Mouse (Mus musculus): ENCODE data around the gene Olfm2. TPM values are rescaled to one million over a fixed set of nuclear protein-coding genes. Genes with fewer than 3 reads are reported as not detected.
A peak's percentile ranks its signal among the peaks of the same experiment; 100 is the strongest.
"Not testable (repeated sequence)": the region's sequence is repeated elsewhere in the genome, so short reads cannot be mapped to it uniquely, and the experiment has no call there.

Olfm2 gene
- polyA plus RNA-seq, 1 experiment: 0.53 TPM

GRCm38 (mm10) chr9:20638552-20638951, 107.6 kb downstream of the Olfm2 start:
- Histone ChIP-seq H3K27ac (ENCODE audit: insufficient read depth, low read length) (no peak overlapping the region), H3K27me3 (ENCODE audit: control insufficient read depth, insufficient read depth, low read length) (no peaks in the 10 kb centered on the region), H3K4me1 (ENCODE audit: control insufficient read depth, insufficient read depth, insufficient read length) (peaks cover 21% of the 10 kb centered on the region), H3K4me3 (ENCODE audit: extremely low read depth, insufficient read depth, insufficient read length) (no peak overlapping the region), H3K36me3 (ENCODE audit: control insufficient read depth, insufficient read depth, low read length) (peaks cover 17% of the 10 kb centered on the region)
- DNase-seq (ENCODE audit: low read depth in 1 of 2, low spot score in 2 of 2): no peak
- TF ChIP-seq POLR2A (IDR thresholded peaks at IDR 0.05; ENCODE audit: low read depth, low read length) (no peak), CTCF (IDR thresholded peaks at IDR 0.05; ENCODE audit: extremely low read depth, insufficient read depth, insufficient read length, insufficient replicate concordance) (no peak)
- WGBS: 95% methylated on average over 19 of the region's 19 CpGs

DNA sequence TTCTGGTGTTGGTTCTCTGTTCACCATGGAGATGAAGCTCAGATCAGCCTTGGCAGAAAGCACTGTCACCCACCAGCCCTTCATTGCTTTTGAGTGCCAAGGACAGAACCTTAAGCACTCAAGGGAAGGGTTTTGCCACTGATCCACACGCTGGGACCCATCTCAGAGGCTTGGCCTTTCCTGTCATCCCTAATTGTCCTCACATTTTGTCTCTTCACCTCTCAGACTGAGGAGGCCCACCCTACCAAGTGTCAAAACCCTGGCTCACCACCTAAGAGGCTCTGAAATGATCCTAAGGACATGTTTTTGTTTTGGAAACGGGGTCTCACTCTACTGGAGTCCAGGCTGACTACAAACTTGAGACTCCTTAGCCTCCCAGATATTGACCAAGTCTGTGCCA, 109.4 kb downstream of the Olfm2 start:
- H3K4me3 ChIP-seq (ENCODE audit: extremely low read depth, insufficient read depth, insufficient read length): no peak overlapping the region
- peak overlapping the region; percentile 72 for H3K27ac ChIP-seq (ENCODE audit: insufficient read depth, low read length)
- WGBS: 93% methylated on average over 2 of the region's 2 CpGs
- H3K27me3 ChIP-seq (ENCODE audit: control insufficient read depth, insufficient read depth, low read length): no peaks in the 10 kb centered on the region
- peaks cover 15% of the 10 kb centered on the region for H3K36me3 ChIP-seq (ENCODE audit: control insufficient read depth, insufficient read depth, low read length)
- no peak for TF ChIP-seq POLR2A (IDR thresholded peaks at IDR 0.05; ENCODE audit: low read depth, low read length)
- TF ChIP-seq CTCF (IDR thresholded peaks at IDR 0.05; ENCODE audit: extremely low read depth, insufficient read depth, insufficient read length, insufficient replicate concordance): no peak
- DNase-seq (ENCODE audit: low read depth in 1 of 2, low spot score in 2 of 2): no peak
- peaks cover 11% of the 10 kb centered on the region for H3K4me1 ChIP-seq (ENCODE audit: control insufficient read depth, insufficient read depth, insufficient read length)

GRCm38 (mm10) chr9:20636256-20636655, 109.9 kb downstream of the Olfm2 start:
- DNase-seq (ENCODE audit: low read depth in 1 of 2, low spot score in 2 of 2): peak in 1 of 2 experiments; percentile 42
- Histone ChIP-seq H3K4me1 (ENCODE audit: control insufficient read depth, insufficient read depth, insufficient read length) (peaks cover 10% of the 10 kb centered on the region; the same call in 1 of the 2 replicates), H3K27ac (ENCODE audit: insufficient read depth, low read length) (peak overlapping the region; percentile 74), H3K36me3 (ENCODE audit: control insufficient read depth, insufficient read depth, low read length) (peaks cover 15% of the 10 kb centered on the region), H3K4me3 (ENCODE audit: extremely low read depth, insufficient read depth, insufficient read length) (no peak overlapping the region), H3K27me3 (ENCODE audit: control insufficient read depth, insufficient read depth, low read length) (no peaks in the 10 kb centered on the region)
- WGBS: 21% methylated on average over 3 of the region's 3 CpGs
- TF ChIP-seq CTCF (IDR thresholded peaks at IDR 0.05; ENCODE audit: extremely low read depth, insufficient read depth, insufficient read length, insufficient replicate concordance): no peak
- TF ChIP-seq POLR2A (IDR thresholded peaks at IDR 0.05; ENCODE audit: low read depth, low read length): no peak

DNA sequence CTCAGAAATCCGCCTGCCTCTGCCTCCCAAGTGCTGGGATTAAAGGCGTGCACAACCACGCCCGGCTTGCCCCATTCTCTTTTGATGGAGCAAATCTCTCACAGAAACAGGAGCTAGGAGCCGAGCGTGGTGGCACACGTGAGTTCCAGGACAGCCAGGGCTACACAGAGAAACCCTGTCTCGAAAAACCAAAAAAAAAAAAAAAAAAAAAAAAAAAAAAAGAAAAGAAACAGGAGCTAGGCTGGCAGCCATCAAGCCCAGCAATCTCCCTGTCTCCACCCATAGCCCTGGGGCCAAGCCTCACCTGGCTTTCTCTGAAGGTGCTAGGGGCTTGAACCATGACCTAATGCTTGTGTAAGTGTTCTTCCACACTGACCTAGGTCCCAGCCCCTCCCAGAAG, 110.5 kb downstream of the Olfm2 start:
- Histone ChIP-seq H3K36me3 (ENCODE audit: control insufficient read depth, insufficient read depth, low read length) (peaks cover 15% of the 10 kb centered on the region), H3K4me1 (ENCODE audit: control insufficient read depth, insufficient read depth, insufficient read length) (peaks cover 10% of the 10 kb centered on the region; the same call in 1 of the 2 replicates)
- DNase-seq (ENCODE audit: low read depth in 1 of 2, low spot score in 2 of 2); H3K4me3 ChIP-seq (ENCODE audit: extremely low read depth, insufficient read depth, insufficient read length); H3K27ac ChIP-seq (ENCODE audit: insufficient read depth, low read length); H3K27me3 ChIP-seq (ENCODE audit: control insufficient read depth, insufficient read depth, low read length): not testable (repeated sequence)
- WGBS: 73% methylated on average over 8 of the region's 8 CpGs

DNA sequence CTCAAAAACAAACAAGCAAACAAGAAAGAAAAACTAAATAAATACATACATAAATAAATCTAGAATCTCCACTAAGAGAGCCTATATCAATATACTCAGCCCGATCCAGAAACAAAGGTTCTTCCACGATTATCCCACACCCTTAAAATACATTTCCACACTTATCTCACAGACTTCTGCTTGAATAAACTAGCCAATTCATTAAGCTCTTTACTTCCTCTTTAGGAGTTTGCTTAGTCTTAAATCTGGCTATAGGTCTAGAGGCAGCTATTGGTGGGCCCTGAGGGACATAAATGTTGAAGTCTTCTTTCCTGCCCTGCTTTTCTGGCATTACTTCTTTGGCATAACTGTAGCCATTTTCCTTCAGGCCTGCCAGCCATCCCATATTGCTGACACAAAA, 114.8 kb downstream of the Olfm2 start:
- TF ChIP-seq CTCF (IDR thresholded peaks at IDR 0.05; ENCODE audit: extremely low read depth, insufficient read depth, insufficient read length, insufficient replicate concordance): no peak
- no peak for TF ChIP-seq POLR2A (IDR thresholded peaks at IDR 0.05; ENCODE audit: low read depth, low read length)
- Histone ChIP-seq H3K4me1 (ENCODE audit: control insufficient read depth, insufficient read depth, insufficient read length) (peaks cover 4% of the 10 kb centered on the region; the same call in 1 of the 2 replicates), H3K4me3 (ENCODE audit: extremely low read depth, insufficient read depth, insufficient read length) (no peak overlapping the region), H3K36me3 (ENCODE audit: control insufficient read depth, insufficient read depth, low read length) (no peaks in the 10 kb centered on the region), H3K27ac (ENCODE audit: insufficient read depth, low read length) (no peak overlapping the region), H3K27me3 (ENCODE audit: control insufficient read depth, insufficient read depth, low read length) (no peaks in the 10 kb centered on the region)
- DNase-seq (ENCODE audit: low read depth in 1 of 2, low spot score in 2 of 2): no peak
- WGBS: 84% methylated on average over 2 of the region's 2 CpGs

Other genes with a start within 250 kb of the Olfm2 start
- 1.9 and 2.1 TPM in 2 replicates for gene Zfp266, start 224.9 kb downstream of the Olfm2 start, polyA plus RNA-seq (2012; rRNA removed)
- gene Zfp846, start 165.1 kb downstream of the Olfm2 start, polyA plus RNA-seq (2012; rRNA removed): 0.82 and 1.1 TPM in 2 replicates
- gene Ubl5, start 103.5 kb downstream of the Olfm2 start, polyA plus RNA-seq (2012; rRNA removed): 96.6 and 178 TPM in 2 replicates
- gene Fbxl12, start 101.6 kb downstream of the Olfm2 start, polyA plus RNA-seq (2012; rRNA removed): 82.2 and 105 TPM in 2 replicates
- gene Pin1, start 94.3 kb downstream of the Olfm2 start, polyA plus RNA-seq (2012; rRNA removed): 11.3 and 12.0 TPM in 2 replicates
- 1.4 TPM in 2 replicates for gene Col5a3, start 68.7 kb upstream of the Olfm2 start, polyA plus RNA-seq (2012; rRNA removed)
- gene Rdh8, start 72.2 kb upstream of the Olfm2 start, polyA plus RNA-seq (2012; rRNA removed): not detected in 2 replicates
- gene A230050P20Rik, start 122.3 kb upstream of the Olfm2 start, polyA plus RNA-seq (2012; rRNA removed): 82.8 and 108 TPM in 2 replicates
- 2.7 and 3.8 TPM in 2 replicates for gene Angptl6, start 133.4 kb upstream of the Olfm2 start, polyA plus RNA-seq (2012; rRNA removed)
- 116 and 120 TPM in 2 replicates for gene Ppan, start 141.8 kb upstream of the Olfm2 start, polyA plus RNA-seq (2012; rRNA removed)
- 89.3 and 103 TPM in 2 replicates for gene Eif3g, start 152.3 kb upstream of the Olfm2 start, polyA plus RNA-seq (2012; rRNA removed)
- 37.0 and 44.9 TPM in 2 replicates for gene Dnmt1, start 213.5 kb upstream of the Olfm2 start, polyA plus RNA-seq (2012; rRNA removed)
- 3.4 and 3.9 TPM in 2 replicates for gene S1pr2, start 230.4 kb upstream of the Olfm2 start, polyA plus RNA-seq (2012; rRNA removed)

Data from spleen, adult 2 months (tissue).